Mouse (Mus musculus) CH12.LX (cell line): ENCODE results near the gene Rhbdl1. TPM values are rescaled to one million over a fixed set of nuclear protein-coding genes. Genes with fewer than 3 reads are reported as not detected.

Experiments used
- DNase-seq: peaks from one replicate; pipeline ENCODE4 v3.0.0-alpha.2; 2013; ENCODE audit errors: extremely low read depth
- H3K27ac ChIP-seq: 2 replicates; pipeline ENCODE4 v1.5.1; 2012; ENCODE audit warnings: low read depth, mild to moderate bottlenecking, control low read depth, moderate library complexity; ENCODE audit not compliant: insufficient read depth
- H3K27me3 ChIP-seq: replicated peaks from 2 replicates; pipeline ENCODE3; 2012; ENCODE audit warnings: inconsistent platforms
- H3K36me3 ChIP-seq, 2 experiments: replicated peaks in 1 of 2; 2 replicates each; pipeline versions ENCODE3 to v1.6.1; 2012; ENCODE audit warnings: inconsistent platforms in 1 of 2, low read length in 1 of 2, mild to moderate bottlenecking in 1 of 2, mixed read lengths in 1 of 2, moderate library complexity in 1 of 2; ENCODE audit not compliant: control insufficient read depth in 1 of 2, insufficient read depth in 1 of 2
- H3K4me1 ChIP-seq, 2 experiments: 2 replicates each; pipeline ENCODE4 v1.6.1; 2012; ENCODE audit warnings: inconsistent platforms in 1 of 2, moderate library complexity in 1 of 2; ENCODE audit not compliant: insufficient read depth in 2 of 2, control insufficient read depth in 1 of 2
- H3K4me2 ChIP-seq: 2 replicates; pipeline ENCODE4 v1.6.1; 2012; ENCODE audit warnings: low read depth, mild to moderate bottlenecking, control low read depth; ENCODE audit not compliant: poor library complexity, insufficient read depth, severe bottlenecking
- H3K4me3 ChIP-seq, 3 experiments: fragments of 150-350 bp in 1 of 3; sonication (generic) in 1 of 3; replicated peaks in 1 of 3; 2 replicates each; pipeline versions ENCODE3 to v1.5.1; 2011 to 2012; ENCODE audit warnings: low read depth in 2 of 3, low read length in 2 of 3, mild to moderate bottlenecking in 2 of 3, moderate library complexity in 2 of 3, control low read depth in 1 of 3, improper control_type of control experiment in 1 of 3, inconsistent platforms in 1 of 3, mixed read lengths in 1 of 3; ENCODE audit not compliant: poor library complexity in 1 of 3
- H3K79me2 ChIP-seq: replicated peaks from 2 replicates; pipeline ENCODE4 v1.6.1; 2012; ENCODE audit warnings: mild to moderate bottlenecking, moderate library complexity; ENCODE audit not compliant: control insufficient read depth, poor library complexity, insufficient read depth, severe bottlenecking; ENCODE audit errors: extremely low read depth
- H3K9ac ChIP-seq: 2 replicates; pipeline ENCODE4 v1.6.1; 2012; ENCODE audit warnings: low read depth, mild to moderate bottlenecking, control low read depth, moderate library complexity; ENCODE audit not compliant: insufficient read depth
- H3K9me3 ChIP-seq: replicated peaks from 2 replicates; pipeline ENCODE3; 2012; ENCODE audit warnings: low read length, inconsistent platforms, mixed read lengths
- BHLHE40 ChIP-seq: IDR thresholded peaks from 2 replicates; pipeline ENCODE4 v1.6.1; 2011; ENCODE audit warnings: mild to moderate bottlenecking, low read depth, low read length, improper control_type of control experiment
- CHD1 ChIP-seq: IDR thresholded peaks from 2 replicates; pipeline ENCODE4 v1.6.1; 2012; ENCODE audit warnings: low read depth, low read length, improper control_type of control experiment, inconsistent platforms
- CHD2 ChIP-seq: IDR thresholded peaks from 2 replicates; pipeline ENCODE4 v1.6.1; 2011; ENCODE audit warnings: low read length, improper control_type of control experiment
- CTCF ChIP-seq, 2 experiments: IDR thresholded peaks in 1 of 2; conservative IDR thresholded peaks in 1 of 2; 2 replicates each; pipeline ENCODE4 v1.5.1; 2011 to 2012; ENCODE audit warnings: low read depth in 2 of 2, low read length in 2 of 2, improper control_type of control experiment in 1 of 2, inconsistent platforms in 1 of 2, mild to moderate bottlenecking in 1 of 2, moderate library complexity in 1 of 2
- E2F4 ChIP-seq: IDR thresholded peaks from 2 replicates; pipeline ENCODE4 v1.6.1; 2011; ENCODE audit warnings: low read depth, low read length, improper control_type of control experiment; ENCODE audit not compliant: insufficient replicate concordance
- ELF1 ChIP-seq: IDR thresholded peaks from 2 replicates; pipeline ENCODE4 v1.6.1; 2014; ENCODE audit warnings: low read depth, mild to moderate bottlenecking, inconsistent platforms, low read length, improper control_type of control experiment
- ETS1 ChIP-seq: conservative IDR thresholded peaks from 2 replicates; pipeline ENCODE4 v1.6.1; 2012; ENCODE audit warnings: low read depth, mild to moderate bottlenecking, inconsistent platforms, low read length, improper control_type of control experiment, moderate library complexity
- HCFC1 ChIP-seq: IDR thresholded peaks from 2 replicates; pipeline ENCODE4 v1.6.1; 2012; ENCODE audit warnings: low read depth, mild to moderate bottlenecking, inconsistent platforms, low read length, improper control_type of control experiment
- IRF4 ChIP-seq: IDR thresholded peaks from 2 replicates; pipeline ENCODE4 v1.6.1; 2014; ENCODE audit warnings: low read depth, mild to moderate bottlenecking, inconsistent platforms, low read length, improper control_type of control experiment
- JUN ChIP-seq: IDR thresholded peaks from 2 replicates; pipeline ENCODE4 v1.6.1; 2011; ENCODE audit warnings: low read depth, mild to moderate bottlenecking, low read length, improper control_type of control experiment, moderate library complexity; ENCODE audit not compliant: insufficient read depth
- JUND ChIP-seq: conservative IDR thresholded peaks from 2 replicates; pipeline ENCODE4 v1.6.1; 2011; ENCODE audit warnings: low read depth, low read length, improper control_type of control experiment
- KAT2A ChIP-seq: IDR thresholded peaks from 2 replicates; pipeline ENCODE4 v1.6.1; 2012; ENCODE audit warnings: low read length, improper control_type of control experiment, inconsistent platforms; ENCODE audit not compliant: insufficient replicate concordance
- MAFK ChIP-seq: IDR thresholded peaks from 2 replicates; pipeline ENCODE4 v1.6.1; 2011; ENCODE audit warnings: low read length, improper control_type of control experiment; ENCODE audit not compliant: insufficient replicate concordance
- MAX ChIP-seq: IDR thresholded peaks from 2 replicates; pipeline ENCODE4 v1.6.1; 2011; ENCODE audit warnings: low read length, improper control_type of control experiment
- MAZ ChIP-seq: IDR thresholded peaks from 2 replicates; pipeline ENCODE4 v1.6.1; 2012; ENCODE audit warnings: low read depth, mild to moderate bottlenecking, inconsistent platforms, low read length, improper control_type of control experiment, moderate library complexity
- MEF2A ChIP-seq: IDR thresholded peaks from 2 replicates; pipeline ENCODE4 v1.6.1; 2014; ENCODE audit warnings: low read depth, mild to moderate bottlenecking, inconsistent platforms, low read length, improper control_type of control experiment, borderline replicate concordance
- MXI1 ChIP-seq: IDR thresholded peaks from 2 replicates; pipeline ENCODE4 v1.6.1; 2011; ENCODE audit warnings: mild to moderate bottlenecking, low read depth, low read length, improper control_type of control experiment
- MYC ChIP-seq: IDR thresholded peaks from 2 replicates; pipeline ENCODE4 v1.6.1; 2011; ENCODE audit warnings: low read depth, mild to moderate bottlenecking, improper control_type of control experiment, low read length
- NELFE ChIP-seq: IDR thresholded peaks from 2 replicates; pipeline ENCODE4 v1.6.1; 2011; ENCODE audit warnings: low read depth, low read length, improper control_type of control experiment
- NRF1 ChIP-seq: IDR thresholded peaks from 2 replicates; pipeline ENCODE4 v1.6.1; 2014; ENCODE audit warnings: low read depth, mild to moderate bottlenecking, inconsistent platforms, low read length, improper control_type of control experiment, moderate library complexity
- PAX5 ChIP-seq: IDR thresholded peaks from 2 replicates; pipeline ENCODE4 v1.6.1; 2012; ENCODE audit warnings: low read length, inconsistent platforms, mixed read lengths
- POLR2A ChIP-seq: IDR thresholded peaks from 2 replicates; pipeline ENCODE4 v1.6.1; 2011; ENCODE audit warnings: low read depth, mild to moderate bottlenecking, improper control_type of control experiment, low read length
- POLR2AphosphoS2 ChIP-seq: IDR thresholded peaks from 2 replicates; pipeline ENCODE4 v1.6.1; 2011; ENCODE audit warnings: low read depth, low read length, improper control_type of control experiment
- RAD21 ChIP-seq: IDR thresholded peaks from 2 replicates; pipeline ENCODE4 v1.6.1; 2011; ENCODE audit warnings: low read depth, mild to moderate bottlenecking, low read length, improper control_type of control experiment, moderate library complexity
- SIN3A ChIP-seq: IDR thresholded peaks from 2 replicates; pipeline ENCODE4 v1.6.1; 2012; ENCODE audit warnings: low read length, improper control_type of control experiment, inconsistent platforms
- SMC3 ChIP-seq: IDR thresholded peaks from 2 replicates; pipeline ENCODE4 v1.6.1; 2011; ENCODE audit warnings: low read depth, low read length, improper control_type of control experiment
- TBP ChIP-seq: conservative IDR thresholded peaks from 2 replicates; pipeline ENCODE4 v1.6.1; 2011; ENCODE audit warnings: low read depth, low read length, improper control_type of control experiment
- USF1 ChIP-seq: IDR thresholded peaks from 2 replicates; pipeline ENCODE4 v1.6.1; 2014; ENCODE audit warnings: low read depth, mild to moderate bottlenecking, inconsistent platforms, low read length, improper control_type of control experiment
- USF2 ChIP-seq: conservative IDR thresholded peaks from 2 replicates; pipeline ENCODE4 v1.6.1; 2011; ENCODE audit warnings: low read depth, low read length, improper control_type of control experiment
- ZKSCAN1 ChIP-seq: IDR thresholded peaks from 2 replicates; pipeline ENCODE4 v1.6.1; 2012; ENCODE audit warnings: low read depth, inconsistent platforms, low read length, improper control_type of control experiment, borderline replicate concordance
- ZMIZ1 ChIP-seq: IDR thresholded peaks from 2 replicates; pipeline ENCODE4 v1.6.1; 2012; ENCODE audit warnings: low read depth, mild to moderate bottlenecking, inconsistent platforms, low read length, improper control_type of control experiment
- ZNF384 ChIP-seq: IDR thresholded peaks from 2 replicates; pipeline ENCODE4 v1.6.1; 2012; ENCODE audit warnings: low read depth, low read length, improper control_type of control experiment, inconsistent platforms
- dilution Hi-C: fragments of 300-500 bp; cut with MboI; formaldehyde crosslinking; loops from 2 replicates; pipeline ENCODE4 v1.14.3; 2020; ENCODE audit warnings: low sequenced_read_pairs; ENCODE audit not compliant: extremely low pct_unique_long_range_greater_than_20kb, extremely low pct_ligation_motif_present
- in situ Hi-C: fragments of 300-500 bp; cut with MboI; formaldehyde crosslinking; loops from 3 replicates; pipeline ENCODE4 v1.14.3; 2019; ENCODE audit warnings: low sequenced_read_pairs, low pct_ligation_motif_present, low pct_unique_long_range_greater_than_20kb, mixed read lengths
- polyA plus RNA-seq: library from polyadenylated mRNA; unstranded; fragments of >175 nt; gene quantifications from 2 replicates; pipeline ENCODE4 v1.2.1, GENCODE M21; 2012; ENCODE audit warnings: low read depth; ENCODE audit not compliant: insufficient read length
- total RNA-seq, 2 experiments: library from RNA; depleted of rRNA; stranded (reverse); fragments of 300-350 nt in 1 of 2; fragments of >200 nt in 1 of 2; gene quantifications; 2 replicates each; pipeline ENCODE4 v1.2.3; 2012 to 2014

Gene Rhbdl1
- total and polyA plus RNA-seq, 3 experiments, result 1.9 to 2.8 TPM; not detected in 1

- TF ChIP-seq MXI1 (no peak), MAZ (no peak), NRF1 (no peak), RAD21 (no peak), CTCF (conservative IDR thresholded peaks at IDR 0.05 in 1 of 2, IDR thresholded peaks at IDR 0.05 in 1 of 2; ENCODE audit: low read depth in 2 of 2, low read length in 2 of 2) (no peak), KAT2A (no peak), POLR2A (no peak), SMC3 (no peak), HCFC1 (no peak), CHD2 (no peak), JUND (no peak), ETS1 (no peak), BHLHE40 (no peak), ELF1 (no peak)
- Histone ChIP-seq H3K4me1 (peaks cover 7 to 25% of the 10 kb centered on the region in 2 experiments), H3K9me3 (no peaks in the 10 kb centered on the region), H3K27ac (peak within 1 kb of the TSS; percentile 50; the same call in 1 of the 2 replicates), H3K36me3 (peaks cover 48 to 76% of the 10 kb centered on the region in 2 experiments), H3K4me3 (peak within 1 kb of the TSS; percentile 65 to 81 (median 73)), H3K4me2 (peak within 1 kb of the TSS; percentile 52), H3K9ac (no peak within 1 kb of the TSS; the same call in 1 of the 2 replicates), H3K27me3 (no peaks in the 10 kb centered on the region), H3K79me2 (0 out of 2 replicates have a peak, but pooled peaks cover 3% of the 10 kb centered on the region)
- DNase-seq, result no peak
- in situ Hi-C loops, result no loop called here
- dilution Hi-C loops, result no loop called here
Observed at GRCm38 (mm10) chr17:25786280-25786679, 50.8 kb downstream of the Rhbdl1 start, which contains the start of gene Ccdc78. Gene Ccdc78, plus strand, starts transcription at chr17:25786580.

GRCm38 (mm10) chr17:25785281-25785745 is 51.8 kb downstream of the Rhbdl1 start, which contains the start of gene Haghl:
Gene Haghl, minus strand, starts transcription at chr17:25785673.
- Histone ChIP-seq H3K4me1 (peaks cover 7 to 16% of the 10 kb centered on the region in 2 experiments), H3K4me2 (peak within 1 kb of the TSS; percentile 52), H3K4me3 (peak within 1 kb of the TSS; percentile 65 to 81 (median 73)), H3K9me3 (no peaks in the 10 kb centered on the region), H3K27me3 (no peaks in the 10 kb centered on the region), H3K9ac (peak within 1 kb of the TSS; percentile 58), H3K79me2 (no peaks in the 10 kb centered on the region), H3K36me3 (peaks cover 58 to 80% of the 10 kb centered on the region in 2 experiments), H3K27ac (peak within 1 kb of the TSS; percentile 50; the same call in 1 of the 2 replicates)
- DNase-seq, result peak; percentile 98
- dilution Hi-C loops, result no loop called here
- in situ Hi-C loops, result no loop called here
- TF ChIP-seq SMC3 (no peak), MXI1 (0 out of 2 replicates have a peak, but pooled peaks have one; percentile 17), USF1 (no peak), ZKSCAN1 (no peak), POLR2AphosphoS2 (peak; percentile 91), USF2 (no peak), ZMIZ1 (no peak), MAFK (no peak), ZNF384 (no peak), CTCF (conservative IDR thresholded peaks at IDR 0.05 in 1 of 2, IDR thresholded peaks at IDR 0.05 in 1 of 2; ENCODE audit: low read depth in 2 of 2, low read length in 2 of 2) (no peak), SIN3A (no peak), MAX (no peak), KAT2A (no peak), MEF2A (no peak), MYC (no peak), CHD1 (no peak), RAD21 (no peak), E2F4 (no peak), NELFE (peak; percentile 86), BHLHE40 (no peak), TBP (peak; percentile 74; the same call in 1 of the 2 replicates), POLR2A (peak; percentile 79), CHD2 (0 out of 2 replicates have a peak, but pooled peaks have one; percentile 20), PAX5 (no peak), IRF4 (no peak), JUN (no peak)
